Mouse (Mus musculus) macrophage (primary cell): ENCODE results near the gene Hmbs. TPM values are rescaled to one million over a fixed set of nuclear protein-coding genes. Genes with fewer than 3 reads are reported as not detected.
A peak's percentile ranks its signal among the peaks of the same experiment; 100 is the strongest.
"Not testable (repeated sequence)": the region's sequence is repeated elsewhere in the genome, so short reads cannot be mapped to it uniquely, and the experiment has no call there.

Experiments
- H3K27ac ChIP-seq: fragments of 350-480 bp; formaldehyde crosslinking; 2 replicates; pipeline ENCODE4 v1.9.0; 2021
- H3K36me3 ChIP-seq: fragments of 350-480 bp; formaldehyde crosslinking; 2 replicates; pipeline ENCODE4 v1.9.0; 2021; ENCODE audit errors: inconsistent target
- H3K4me3 ChIP-seq: fragments of 350-480 bp; formaldehyde crosslinking; 2 replicates; pipeline ENCODE4 v1.9.0; 2021; ENCODE audit errors: inconsistent target
- H3K79me2 ChIP-seq: fragments of 350-480 bp; formaldehyde crosslinking; 2 replicates; pipeline ENCODE4 v1.9.0; 2021; ENCODE audit errors: inconsistent target
- WGBS: methylation state at CpG from one replicate; pipeline ENCODE4 v1.1.7; 2026; ENCODE audit warnings: inconsistent platforms; ENCODE audit not compliant: missing documents; 5-methylcytosine and 5-hydroxymethylcytosine counted together
- polyA plus RNA-seq: library from polyadenylated mRNA; stranded (reverse); fragments of 250-400 nt; gene quantifications from 3 replicates; pipeline ENCODE4 v1.2.4, GENCODE M21; 2018; ENCODE audit warnings: inconsistent platforms
- total RNA-seq, 78 experiments: library from RNA; depleted of rRNA; stranded (reverse); fragments of 250-400 nt; gene quantifications; 1 replicate in 9 of 78; 2 replicates in 24 of 78; 3 replicates in 43 of 78; 4 replicates in 2 of 78; pipeline ENCODE4 v1.2.4; 2018; ENCODE audit warnings: inconsistent platforms in 56 of 78

The Hmbs gene
- 10 to 100 TPM in 17 of 26 experiments, 1 to 10 TPM in 9; 3.7 to 43.5 (median 17.2) TPM for total RNA-seq (2018; cell fraction: chromatin; rRNA removed)
- total RNA-seq (2018; cell fraction: cytosol; rRNA removed), result 10 to 100 TPM; 18.1 to 35.7 (median 32.0) TPM
- total RNA-seq (2018; cell fraction: nucleus; rRNA removed), result 10 to 100 TPM in 19 of 26 experiments, 1 to 10 TPM in 7; 5.2 to 27.7 (median 15.3) TPM
- polyA plus RNA-seq, result 22.5 to 38.8 TPM (median 27.1 TPM) in 3 replicates

- peaks cover 21% of the 10 kb centered on the region for H3K36me3 ChIP-seq
- H3K27ac ChIP-seq, result peak within 1 kb of the TSS; percentile 34
- under 1% methylated on average over 39 of the region's 39 CpGs for WGBS
- H3K4me3 ChIP-seq, result peak within 1 kb of the TSS; percentile 59
- peaks cover 36% of the 10 kb centered on the region for H3K79me2 ChIP-seq
Observed at GRCm38 (mm10) chr9:44343781-44344421, at the start of gene Hmbs. Gene Hmbs (minus strand): TSS chr9:44344228.

GRCm38 (mm10) chr9:44391466-44391865 is 47.4 kb upstream of the Hmbs start:
- 32% methylated on average over 4 of the region's 4 CpGs for WGBS
- H3K36me3 ChIP-seq, result peaks cover 33% of the 10 kb centered on the region; the same call in 1 of the 2 replicates
- no peaks in the 10 kb centered on the region for H3K79me2 ChIP-seq
- H3K27ac ChIP-seq, result no peak overlapping the region
- H3K4me3 ChIP-seq, result no peak overlapping the region

- Histone ChIP-seq H3K27ac (no peak overlapping the region), H3K79me2 (no peaks in the 10 kb centered on the region), H3K36me3 (peaks cover 54% of the 10 kb centered on the region), H3K4me3 (no peak overlapping the region)
- 60% methylated on average over 8 of the region's 8 CpGs for WGBS
Observed at GRCm38 (mm10) chr9:44389273-44389672, 45.2 kb upstream of the Hmbs start.

GRCm38 (mm10) chr9:44387221-44387620 is 43.2 kb upstream of the Hmbs start:
- WGBS, result 92% methylated on average over 3 of the region's 3 CpGs

GRCm38 (mm10) chr9:44384596-44384995 is 40.6 kb upstream of the Hmbs start:
- Histone ChIP-seq H3K79me2 (peaks cover 23% of the 10 kb centered on the region), H3K4me3 (no peak overlapping the region), H3K36me3 (peaks cover 83% of the 10 kb centered on the region), H3K27ac (no peak overlapping the region)
- 94% methylated on average over 10 of the region's 13 CpGs for WGBS

More at GRCm38 (mm10) chr9:44387221-44387620, 43.2 kb upstream of the Hmbs start:
- no peak overlapping the region for H3K4me3 ChIP-seq
- H3K27ac ChIP-seq, result no peak overlapping the region
- H3K36me3 ChIP-seq, result peaks cover 74% of the 10 kb centered on the region
- H3K79me2 ChIP-seq, result no peaks in the 10 kb centered on the region

- under 1% methylated on average over 14 of the region's 15 CpGs for WGBS
- Histone ChIP-seq H3K4me3 (peak overlapping the region; percentile 82), H3K27ac (peak overlapping the region; percentile 39), H3K79me2 (peaks cover 33% of the 10 kb centered on the region), H3K36me3 (peaks cover 36% of the 10 kb centered on the region)
Observed at GRCm38 (mm10) chr9:44379862-44380261, 35.8 kb upstream of the Hmbs start.

GRCm38 (mm10) chr9:44379054-44379834 is 35.2 kb upstream of the Hmbs start, which contains the start of gene Hyou1:
Gene Hyou1 (plus strand): TSS chr9:44379490.
- WGBS, result under 1% methylated on average over 82 of the region's 83 CpGs
- Histone ChIP-seq H3K27ac (peak within 1 kb of the TSS; percentile 52), H3K79me2 (peaks cover 33% of the 10 kb centered on the region), H3K36me3 (peaks cover 30% of the 10 kb centered on the region), H3K4me3 (peak within 1 kb of the TSS; percentile 82)

- Histone ChIP-seq H3K79me2 (peaks cover 33% of the 10 kb centered on the region), H3K27ac (peak overlapping the region; percentile 52; the same call in 1 of the 2 replicates), H3K36me3 (peaks cover 21% of the 10 kb centered on the region), H3K4me3 (peak overlapping the region; percentile 80)
- WGBS, result 57% methylated on average over 5 of the region's 5 CpGs
Observed at GRCm38 (mm10) chr9:44378153-44378730, 34.2 kb upstream of the Hmbs start.

- not testable (repeated sequence) for H3K27ac ChIP-seq, H3K4me3 ChIP-seq
- 82% methylated on average over 2 of the region's 2 CpGs for WGBS
- Histone ChIP-seq H3K36me3 (peaks cover 12% of the 10 kb centered on the region), H3K79me2 (peaks cover 33% of the 10 kb centered on the region)
Observed at GRCm38 (mm10) chr9:44377335-44377734, 33.3 kb upstream of the Hmbs start.

GRCm38 (mm10) chr9:44376141-44376540 is 32.1 kb upstream of the Hmbs start:
- peaks cover under 1% of the 10 kb centered on the region; the same call in 1 of the 2 replicates for H3K36me3 ChIP-seq

GRCm38 (mm10) chr9:44373386-44373785 is 29.4 kb upstream of the Hmbs start:
- H3K27ac ChIP-seq, result no peak overlapping the region
- H3K36me3 ChIP-seq, result no peaks in the 10 kb centered on the region
- peaks cover 4% of the 10 kb centered on the region; the same call in 1 of the 2 replicates for H3K79me2 ChIP-seq
- no peak overlapping the region for H3K4me3 ChIP-seq

More at GRCm38 (mm10) chr9:44376141-44376540, 32.1 kb upstream of the Hmbs start:
- no peak overlapping the region for H3K4me3 ChIP-seq
- WGBS, result 97% methylated on average over 6 of the region's 6 CpGs
- H3K27ac ChIP-seq, result no peak overlapping the region
- H3K79me2 ChIP-seq, result peaks cover 25% of the 10 kb centered on the region

GRCm38 (mm10) chr9:44364480-44364879 is 20.5 kb upstream of the Hmbs start:
- 62% methylated on average over 3 of the region's 3 CpGs for WGBS
- Histone ChIP-seq H3K79me2 (peaks cover 20% of the 10 kb centered on the region), H3K27ac (no peak overlapping the region), H3K4me3 (no peak overlapping the region), H3K36me3 (peaks cover 3% of the 10 kb centered on the region; the same call in 1 of the 2 replicates)

- Histone ChIP-seq H3K27ac (peak overlapping the region; percentile 95), H3K79me2 (peaks cover 44% of the 10 kb centered on the region), H3K36me3 (peaks cover 25% of the 10 kb centered on the region), H3K4me3 (peak overlapping the region; percentile 100)
- 23% methylated on average over 3 of the region's 4 CpGs for WGBS
Observed at GRCm38 (mm10) chr9:44361931-44362330, 17.9 kb upstream of the Hmbs start.

- WGBS, result under 1% methylated on average over 44 of the region's 44 CpGs
- H3K4me3 ChIP-seq, result peak within 1 kb of the TSS; percentile 100
Observed at GRCm38 (mm10) chr9:44361190-44361917, 17.3 kb upstream of the Hmbs start, which contains the start of gene Vps11. Gene Vps11 (minus strand): TSS chr9:44361670.

More at GRCm38 (mm10) chr9:44361190-44361917, 17.3 kb upstream of the Hmbs start, which contains the start of gene Vps11:
- H3K36me3 ChIP-seq, result peaks cover 30% of the 10 kb centered on the region
- H3K79me2 ChIP-seq, result peaks cover 50% of the 10 kb centered on the region
- peak within 1 kb of the TSS; percentile 95 for H3K27ac ChIP-seq
